Mouse (Mus musculus) thymus, postnatal 0 days (tissue): Measurements from ENCODE around the gene Hdac7. TPM values are rescaled to one million over a fixed set of nuclear protein-coding genes. Genes with fewer than 3 reads are reported as not detected.

Source experiments
- DNase-seq: peaks from one replicate; pipeline ENCODE4 v3.0.0-alpha.2; 2015; ENCODE audit warnings: low spot score
- polyA plus RNA-seq: library from polyadenylated mRNA; unstranded; fragments of >200 nt; fragmentation: Nextera tagmentation; extraction: Ambion mirVana; gene quantifications from 2 replicates; pipeline ENCODE4 v1.2.1, GENCODE M21; 2015

The Hdac7 gene
- polyA plus RNA-seq, 1 experiment from 2014 or later, result 122 TPM

DNA sequence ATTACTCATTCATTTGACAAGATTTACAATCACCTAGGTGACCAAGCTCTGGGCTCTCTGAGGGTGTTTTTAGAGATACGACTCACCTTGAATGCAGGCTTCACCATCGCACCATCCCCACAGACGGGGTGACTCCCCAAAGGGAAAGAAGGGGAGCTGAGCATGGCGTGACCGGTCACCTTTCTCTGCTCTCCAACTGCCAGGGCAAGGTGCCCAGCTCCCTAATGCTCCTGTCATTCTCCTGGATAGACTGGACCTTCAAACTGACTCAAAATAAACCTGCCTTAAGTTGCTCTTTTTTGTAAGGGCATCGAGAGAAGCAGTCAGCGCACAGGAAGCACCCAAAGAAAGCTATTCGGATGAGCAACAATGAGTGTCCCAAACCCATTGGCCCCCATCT lies 74.0 kb downstream of the Hdac7 start:
- no peak for DNase-seq

DNA sequence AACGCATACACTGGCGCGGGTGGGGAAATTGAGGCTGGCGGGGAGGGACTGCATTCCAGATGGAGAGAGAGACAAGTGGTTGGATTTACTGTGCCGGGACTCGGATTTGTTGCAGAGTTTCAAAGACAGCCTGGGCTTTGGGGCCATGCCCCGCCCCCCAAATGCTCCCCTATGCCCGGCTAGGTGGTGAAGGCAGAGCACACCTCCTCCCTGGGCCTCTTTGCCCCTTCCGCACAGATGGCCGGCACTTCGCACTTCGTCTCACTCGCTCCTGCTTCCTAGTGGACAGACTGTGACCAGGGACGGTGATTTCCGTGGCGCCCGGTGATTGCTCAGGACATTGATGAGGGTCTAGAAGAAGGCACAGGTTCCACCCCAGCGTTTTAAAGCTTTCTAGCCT lies 76.1 kb downstream of the Hdac7 start:
- no peak for DNase-seq

GRCm38 (mm10) chr15:97767280-97768186 lies 76.8 kb downstream of the Hdac7 start, which contains the start of gene Rapgef3:
Gene Rapgef3 (minus strand): TSS chr15:97767972.
- peak; percentile 89 for DNase-seq

DNA sequence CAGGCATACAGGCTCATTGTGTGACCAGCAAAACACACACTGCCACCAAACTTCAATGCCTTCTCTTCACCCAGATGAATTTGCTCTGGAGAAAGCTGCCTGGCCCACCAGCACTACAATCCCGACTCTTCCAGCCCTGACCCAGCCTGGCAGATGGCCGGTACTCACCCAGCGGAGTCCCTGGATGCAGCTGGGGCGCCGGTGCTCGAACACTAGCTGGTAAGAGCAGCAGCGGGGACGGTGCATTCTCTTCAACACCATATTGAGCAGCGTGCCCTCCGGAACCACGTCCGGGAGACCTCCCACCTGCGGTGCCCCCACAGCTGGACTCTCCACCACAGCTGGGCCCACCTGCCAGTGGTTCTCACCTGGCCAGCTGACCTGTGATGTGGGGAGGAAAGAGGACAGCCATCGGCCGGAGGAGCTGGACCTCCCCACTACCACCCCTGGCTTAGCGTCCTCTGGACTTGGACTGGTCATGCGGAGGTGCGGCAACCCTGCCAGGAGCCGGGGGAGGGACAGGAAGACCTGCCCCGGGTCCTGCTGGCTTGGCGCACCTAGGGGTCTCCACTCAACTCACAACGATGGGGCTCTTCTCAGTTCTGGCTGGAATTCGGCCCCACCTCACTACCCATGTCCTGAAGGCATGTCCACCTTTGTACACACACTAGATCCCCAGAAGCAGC lies 77.6 kb downstream of the Hdac7 start:
- DNase-seq, result no peak

DNA sequence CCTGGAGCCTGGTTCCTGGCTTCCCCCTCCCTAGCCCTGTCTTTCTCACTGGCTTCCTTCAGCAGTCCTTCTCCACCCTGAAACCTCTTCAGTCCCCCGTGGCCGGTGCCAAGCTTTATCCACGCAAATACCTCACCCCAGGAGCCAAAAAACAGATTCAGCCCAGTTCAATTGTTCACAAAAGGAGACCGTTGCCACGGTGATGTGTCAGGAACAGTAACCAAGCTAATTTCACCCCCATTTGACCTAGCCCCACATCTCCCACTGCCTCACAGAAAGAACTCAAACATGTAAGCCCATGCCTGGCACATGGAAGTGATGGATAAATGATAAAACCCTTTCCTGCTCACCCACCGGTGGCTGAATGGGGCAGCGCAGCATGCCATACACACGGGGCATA lies 78.1 kb downstream of the Hdac7 start:
- DNase-seq, result no peak

- peak; percentile 2 for DNase-seq
Measured at GRCm38 (mm10) chr15:97765090-97765794, 79.1 kb downstream of the Hdac7 start.

DNA sequence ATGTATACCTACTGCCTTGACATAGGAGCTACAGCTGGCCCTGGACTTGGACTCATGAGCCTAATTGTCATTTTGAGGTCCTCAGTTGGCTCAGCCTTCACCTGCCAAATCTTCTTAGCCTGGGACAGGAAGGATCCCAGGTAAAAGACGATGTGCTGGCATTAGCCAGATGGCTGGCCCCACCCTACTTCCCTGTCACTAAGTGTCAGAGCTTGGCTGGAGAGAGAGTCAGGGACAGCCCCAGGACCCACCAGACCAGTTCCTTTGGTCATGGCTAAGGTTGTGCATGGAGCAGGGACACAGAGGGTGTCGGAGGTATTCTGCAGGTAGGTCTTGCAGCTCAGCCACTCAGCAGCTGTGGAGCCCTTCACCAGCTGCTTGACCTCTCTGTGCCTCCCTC lies 79.8 kb downstream of the Hdac7 start:
- no peak for DNase-seq

DNA sequence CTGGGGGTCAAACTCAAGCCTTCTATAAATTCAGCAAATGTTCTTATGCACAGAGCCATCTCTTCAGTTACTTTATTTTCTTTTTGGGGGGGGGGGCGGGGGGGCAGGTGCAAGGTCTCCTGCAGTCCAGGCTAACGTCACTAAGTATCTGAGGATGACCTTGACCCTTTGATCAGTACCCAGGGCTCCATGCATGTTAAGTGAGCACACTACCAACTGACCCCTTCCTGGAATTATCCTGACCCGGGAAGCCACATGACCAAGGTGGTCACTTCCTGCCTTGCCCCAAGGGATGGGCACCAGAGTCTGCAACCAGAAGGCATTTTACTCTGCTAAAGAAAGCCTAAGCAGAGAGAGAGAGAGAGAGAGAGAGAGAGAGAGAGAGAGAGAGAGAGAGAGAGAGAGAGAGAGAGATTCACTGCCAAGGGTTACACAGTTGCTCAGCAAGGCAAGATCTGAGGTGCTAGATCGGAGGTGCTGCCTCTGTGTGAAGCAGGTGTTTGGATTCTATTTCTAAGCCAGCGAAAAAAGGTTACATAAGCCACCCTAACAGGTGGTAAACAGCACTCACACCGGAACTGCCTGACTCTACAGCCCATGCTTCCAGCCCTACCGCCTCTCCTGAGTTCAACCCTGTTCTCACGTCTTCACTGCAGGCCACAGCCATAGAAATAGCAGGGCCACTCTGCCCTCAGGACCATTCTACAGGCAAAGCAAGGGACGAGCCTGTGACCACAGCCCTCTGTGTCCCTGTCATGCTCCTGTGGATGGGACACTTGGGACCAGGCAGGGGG lies 80.8 kb downstream of the Hdac7 start:
- peak; percentile 76 for DNase-seq

DNA sequence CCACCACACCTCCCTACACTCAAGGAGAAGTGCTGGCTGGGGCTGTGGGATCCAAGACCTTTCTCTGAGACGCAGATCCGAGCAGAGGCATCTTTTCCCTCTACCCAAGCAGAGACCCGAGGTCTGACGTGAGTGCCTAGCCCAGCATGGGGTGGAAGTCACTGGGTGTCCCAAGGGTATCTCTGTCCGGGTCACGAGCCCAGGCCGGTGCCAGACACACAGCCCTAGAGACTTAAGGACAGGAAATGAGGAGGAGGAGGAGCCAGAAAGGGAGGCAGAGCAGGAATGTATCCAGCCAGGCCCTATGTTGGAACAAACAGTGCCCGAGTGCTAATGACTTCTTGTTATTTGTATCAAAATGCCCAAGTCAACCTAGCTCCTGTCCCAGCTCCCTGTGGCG lies 81.6 kb downstream of the Hdac7 start:
- no peak for DNase-seq

GRCm38 (mm10) chr15:97761438-97761837 lies 82.9 kb downstream of the Hdac7 start:
- DNase-seq, result no peak

DNA sequence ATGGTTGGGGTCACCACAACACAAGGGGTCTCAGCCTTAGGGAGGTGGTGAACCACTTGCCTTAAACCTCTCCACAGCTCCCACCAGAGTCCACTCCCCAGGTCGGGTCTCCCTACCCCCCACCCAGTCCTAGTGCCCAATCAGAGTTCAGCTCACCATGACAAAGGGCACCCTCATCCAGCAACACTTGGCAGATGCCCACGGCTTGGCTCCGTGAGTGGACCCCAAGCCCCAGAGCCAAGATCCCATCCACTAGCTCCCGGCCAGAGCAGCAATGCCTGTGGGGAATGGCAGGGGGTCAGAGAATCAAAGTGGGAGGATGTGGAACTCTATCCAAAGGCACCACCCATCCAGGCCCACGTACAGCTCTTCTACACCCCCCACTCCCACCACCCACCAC lies 83.3 kb downstream of the Hdac7 start:
- DNase-seq, result no peak

DNA sequence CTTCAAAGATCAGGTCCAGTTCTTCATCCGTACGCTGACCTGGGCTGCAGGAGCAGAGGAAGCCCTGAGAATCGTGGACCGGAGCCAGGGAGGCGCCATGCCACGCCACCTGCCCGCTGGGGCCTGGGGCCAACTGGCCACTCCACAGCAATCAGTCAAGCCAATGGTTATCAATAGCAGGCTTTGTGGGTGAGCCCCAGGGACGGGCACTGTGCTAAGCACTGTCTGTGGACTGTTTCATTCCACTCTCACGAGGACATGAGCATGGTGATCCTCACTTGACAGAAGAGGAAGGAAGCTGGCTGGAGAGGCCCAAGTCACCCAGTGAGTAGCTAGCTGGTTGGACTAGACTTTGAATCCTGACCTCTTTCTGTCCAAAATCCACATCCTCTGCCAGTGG lies 84.3 kb downstream of the Hdac7 start:
- DNase-seq, result no peak

DNA sequence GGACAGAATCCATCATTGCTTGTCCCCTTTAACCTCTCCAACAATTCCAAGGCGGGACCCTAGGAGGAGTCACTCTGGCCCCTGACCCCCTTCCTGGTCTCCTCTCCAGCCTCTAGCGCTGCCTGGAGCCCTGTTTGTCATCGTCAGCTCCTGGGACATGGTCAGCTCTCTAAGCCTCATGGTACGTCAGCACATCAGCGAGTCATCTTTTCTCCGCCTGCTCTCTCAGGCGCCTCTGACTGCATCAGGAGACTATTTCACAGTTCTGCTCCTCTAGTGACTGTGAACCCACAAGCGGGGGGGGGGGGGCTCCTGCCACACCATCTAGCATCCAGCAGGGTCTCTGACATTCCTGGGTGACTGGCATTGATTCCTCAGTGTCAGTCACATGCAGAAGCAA lies 88.9 kb downstream of the Hdac7 start:
- no peak for DNase-seq

GRCm38 (mm10) chr15:97754476-97754875 lies 89.8 kb downstream of the Hdac7 start:
- DNase-seq, result no peak

GRCm38 (mm10) chr15:97752491-97752890 lies 91.8 kb downstream of the Hdac7 start:
- DNase-seq, result no peak

GRCm38 (mm10) chr15:97751676-97752075 lies 92.6 kb downstream of the Hdac7 start:
- DNase-seq, result peak; percentile 58

GRCm38 (mm10) chr15:97750697-97751096 lies 93.6 kb downstream of the Hdac7 start:
- DNase-seq, result peak; percentile 67

- peak; percentile 54 for DNase-seq
Measured at GRCm38 (mm10) chr15:97749841-97750240, 94.5 kb downstream of the Hdac7 start.

- DNase-seq, result no peak
Measured at GRCm38 (mm10) chr15:97749397-97749796, 94.9 kb downstream of the Hdac7 start.

DNA sequence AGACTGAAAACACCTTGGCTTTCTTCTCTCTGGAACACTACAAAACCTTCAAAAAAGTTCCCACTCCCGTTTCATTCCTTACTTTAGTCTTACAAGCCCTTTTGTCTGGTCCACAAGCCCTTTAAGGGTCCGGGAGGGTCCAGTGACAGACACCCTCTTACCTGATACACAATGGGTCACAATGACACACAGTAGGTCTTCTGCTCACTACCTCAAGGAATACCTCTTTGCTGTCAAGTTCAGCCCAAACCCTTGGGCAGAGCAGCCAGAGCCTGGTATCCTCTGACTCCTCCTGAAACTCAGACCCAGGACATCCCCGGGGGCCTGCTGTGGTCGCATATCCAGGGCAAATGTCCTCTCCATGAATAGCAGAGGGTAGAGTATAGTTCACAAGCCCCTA lies 95.3 kb downstream of the Hdac7 start:
- no peak for DNase-seq

DNA sequence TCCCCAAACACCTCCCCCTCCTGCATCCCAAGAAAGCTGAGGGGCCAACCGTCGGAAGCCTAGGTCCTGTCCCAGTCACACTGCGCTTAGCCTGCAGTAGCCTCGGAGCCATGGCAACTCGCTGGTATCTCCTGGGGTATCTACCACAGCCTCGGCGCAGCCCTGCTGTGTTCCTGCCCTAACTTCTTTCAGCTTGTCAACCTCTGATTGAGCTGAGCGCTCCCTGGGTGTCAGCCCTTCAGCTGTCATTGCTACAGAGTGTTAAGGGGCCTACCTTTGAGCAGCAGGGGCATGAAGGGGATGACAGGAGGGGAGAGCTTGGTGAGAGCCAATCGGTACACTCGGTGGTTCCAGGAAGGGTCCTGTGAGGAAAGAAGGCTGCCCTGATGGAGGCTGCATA lies 96.0 kb downstream of the Hdac7 start:
- DNase-seq, result peak; percentile 88
